Mouse (Mus musculus): ENCODE results near the gene 2210011C24Rik. TPM values are rescaled to one million over a fixed set of nuclear protein-coding genes. Genes with fewer than 3 reads are reported as not detected.

2210011C24Rik gene
- 0.47 and 0.73 TPM in 2 replicates for polyA plus RNA-seq (2014; fragmentation: Nextera tagmentation; extraction: Ambion mirVana)

GRCm38 (mm10) chr8:84011705-84012498 lies at the start of gene 2210011C24Rik:
2210011C24Rik (minus strand) TSS chr8:84012171.
- Histone ChIP-seq H3K4me2 (ENCODE audit: low read depth, low read length, severe bottlenecking) (peak within 1 kb of the TSS; percentile 99), H3K27ac (ENCODE audit: low read depth, low read length) (no peak within 1 kb of the TSS), H3K27me3 (ENCODE audit: control insufficient read depth, insufficient read depth, low read length) (peaks cover 37% of the 10 kb centered on the region), H3K4me3 (ENCODE audit: low read depth, low read length) (peak within 1 kb of the TSS; percentile 47), H3K9ac (ENCODE audit: low read length) (peak within 1 kb of the TSS; percentile 62), H3K36me3 (ENCODE audit: control insufficient read depth, insufficient read depth, low read length) (no peaks in the 10 kb centered on the region), H3K9me3 (ENCODE audit: control insufficient read depth, low read length) (no peaks in the 10 kb centered on the region), H3K4me1 (replicated peaks; ENCODE audit: control insufficient read depth, insufficient read depth, low read length) (peaks cover 15% of the 10 kb centered on the region)
- no peak for DNase-seq (ENCODE audit: low spot score)
- WGBS: under 1% methylated on average over 45 of the region's 45 CpGs
- ATAC-seq (replicated peaks; ENCODE audit: low FRiP score): peak; percentile 37; the same call in 1 of the 2 replicates

GRCm38 (mm10) chr8:84060245-84060644 lies 48.3 kb upstream of the 2210011C24Rik start:
- H3K4me1 ChIP-seq (replicated peaks; ENCODE audit: control insufficient read depth, insufficient read depth, low read length): no peaks in the 10 kb centered on the region
- ATAC-seq (replicated peaks; ENCODE audit: low FRiP score) (no peak), DNase-seq (ENCODE audit: low spot score) (no peak)
- no peak overlapping the region for H3K27ac ChIP-seq (ENCODE audit: low read depth, low read length)
- H3K36me3 ChIP-seq (ENCODE audit: control insufficient read depth, insufficient read depth, low read length): no peaks in the 10 kb centered on the region
- no peaks in the 10 kb centered on the region for H3K9me3 ChIP-seq (ENCODE audit: control insufficient read depth, low read length)
- H3K9ac ChIP-seq (ENCODE audit: low read length): no peak overlapping the region
- H3K4me2 ChIP-seq (ENCODE audit: low read depth, low read length, severe bottlenecking): no peak overlapping the region
- whole genome bisulfite sequencing: 90% methylated on average over 2 of the region's 2 CpGs
- H3K27me3 ChIP-seq (ENCODE audit: control insufficient read depth, insufficient read depth, low read length): no peaks in the 10 kb centered on the region
- H3K4me3 ChIP-seq (ENCODE audit: low read depth, low read length): no peak overlapping the region

DNA sequence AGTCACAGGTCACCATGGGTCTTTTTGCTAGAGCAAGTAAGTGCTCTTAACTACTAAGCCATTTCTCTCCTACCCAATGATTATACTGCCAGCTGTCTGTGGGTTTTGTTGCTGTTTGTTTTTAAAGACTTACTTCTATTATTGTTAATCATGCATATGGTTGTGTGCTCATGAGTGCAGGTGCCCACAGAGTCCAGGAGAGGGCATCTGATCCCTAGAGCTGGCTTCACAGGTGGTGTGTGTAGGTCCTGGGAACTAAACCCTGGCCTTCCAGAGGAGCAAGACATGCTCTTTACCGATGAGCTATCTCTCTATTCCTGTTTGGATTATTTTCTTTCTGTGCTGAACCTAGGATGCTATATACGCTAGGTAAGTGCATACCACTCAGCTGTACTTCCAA lies 47.3 kb upstream of the 2210011C24Rik start:
- H3K4me2 ChIP-seq (ENCODE audit: low read depth, low read length, severe bottlenecking): no peak overlapping the region
- no peaks in the 10 kb centered on the region for H3K4me1 ChIP-seq (replicated peaks; ENCODE audit: control insufficient read depth, insufficient read depth, low read length)
- H3K36me3 ChIP-seq (ENCODE audit: control insufficient read depth, insufficient read depth, low read length): no peaks in the 10 kb centered on the region
- no peak for DNase-seq (ENCODE audit: low spot score)
- no peaks in the 10 kb centered on the region for H3K9me3 ChIP-seq (ENCODE audit: control insufficient read depth, low read length)
- WGBS: 87% methylated on average over 2 of the region's 2 CpGs
- no peak overlapping the region for H3K4me3 ChIP-seq (ENCODE audit: low read depth, low read length)
- H3K9ac ChIP-seq (ENCODE audit: low read length): no peak overlapping the region
- no peak overlapping the region for H3K27ac ChIP-seq (ENCODE audit: low read depth, low read length)
- ATAC-seq (replicated peaks; ENCODE audit: low FRiP score): no peak
- H3K27me3 ChIP-seq (ENCODE audit: control insufficient read depth, insufficient read depth, low read length): no peaks in the 10 kb centered on the region

- H3K9me3 ChIP-seq (ENCODE audit: control insufficient read depth, low read length): no peaks in the 10 kb centered on the region
- WGBS: 89% methylated on average over 1 of the region's 1 CpGs
- no peak overlapping the region for H3K9ac ChIP-seq (ENCODE audit: low read length)
- no peak for ATAC-seq (replicated peaks; ENCODE audit: low FRiP score)
- H3K36me3 ChIP-seq (ENCODE audit: control insufficient read depth, insufficient read depth, low read length): no peaks in the 10 kb centered on the region
- DNase-seq (ENCODE audit: low spot score): no peak
- H3K27me3 ChIP-seq (ENCODE audit: control insufficient read depth, insufficient read depth, low read length): no peaks in the 10 kb centered on the region
- H3K4me2 ChIP-seq (ENCODE audit: low read depth, low read length, severe bottlenecking): no peak overlapping the region
- no peak overlapping the region for H3K4me3 ChIP-seq (ENCODE audit: low read depth, low read length)
- no peak overlapping the region for H3K27ac ChIP-seq (ENCODE audit: low read depth, low read length)
- H3K4me1 ChIP-seq (replicated peaks; ENCODE audit: control insufficient read depth, insufficient read depth, low read length): no peaks in the 10 kb centered on the region
Measured at GRCm38 (mm10) chr8:84057827-84058226, 45.9 kb upstream of the 2210011C24Rik start.

DNA sequence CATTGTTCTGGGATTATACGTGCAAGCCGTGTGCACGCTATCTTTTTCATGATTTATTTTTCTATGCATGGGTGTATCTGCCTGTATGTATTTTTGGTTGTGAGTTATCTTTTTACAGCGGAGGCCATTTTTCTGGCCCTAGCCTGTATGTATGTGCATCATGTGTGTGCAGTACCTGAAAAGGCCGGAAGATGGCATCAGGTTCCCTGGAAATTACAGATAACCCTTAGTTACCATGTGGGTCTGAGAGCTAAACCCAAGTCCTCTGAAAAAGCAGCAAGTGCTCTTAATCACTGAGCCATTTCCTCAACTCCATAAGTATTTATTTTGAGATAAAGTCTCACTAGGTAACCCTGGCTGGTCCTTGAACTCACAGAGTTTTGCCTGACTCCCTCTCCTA lies 41.3 kb upstream of the 2210011C24Rik start:
- Histone ChIP-seq H3K4me3 (ENCODE audit: low read depth, low read length) (no peak overlapping the region), H3K4me2 (ENCODE audit: low read depth, low read length, severe bottlenecking) (no peak overlapping the region), H3K36me3 (ENCODE audit: control insufficient read depth, insufficient read depth, low read length) (no peaks in the 10 kb centered on the region), H3K27me3 (ENCODE audit: control insufficient read depth, insufficient read depth, low read length) (no peaks in the 10 kb centered on the region), H3K9ac (ENCODE audit: low read length) (no peak overlapping the region), H3K27ac (ENCODE audit: low read depth, low read length) (no peak overlapping the region), H3K9me3 (ENCODE audit: control insufficient read depth, low read length) (no peaks in the 10 kb centered on the region), H3K4me1 (replicated peaks; ENCODE audit: control insufficient read depth, insufficient read depth, low read length) (no peaks in the 10 kb centered on the region)
- ATAC-seq (replicated peaks; ENCODE audit: low FRiP score) (no peak), DNase-seq (ENCODE audit: low spot score) (no peak)
- WGBS: 96% methylated on average over 5 of the region's 5 CpGs

- Histone ChIP-seq H3K4me1 (replicated peaks; ENCODE audit: control insufficient read depth, insufficient read depth, low read length) (no peaks in the 10 kb centered on the region), H3K9ac (ENCODE audit: low read length) (no peak overlapping the region), H3K27me3 (ENCODE audit: control insufficient read depth, insufficient read depth, low read length) (no peaks in the 10 kb centered on the region), H3K4me2 (ENCODE audit: low read depth, low read length, severe bottlenecking) (no peak overlapping the region), H3K4me3 (ENCODE audit: low read depth, low read length) (no peak overlapping the region), H3K9me3 (ENCODE audit: control insufficient read depth, low read length) (no peaks in the 10 kb centered on the region), H3K27ac (ENCODE audit: low read depth, low read length) (no peak overlapping the region), H3K36me3 (ENCODE audit: control insufficient read depth, insufficient read depth, low read length) (no peaks in the 10 kb centered on the region)
- no peak for DNase-seq (ENCODE audit: low spot score)
- 92% methylated on average over 3 of the region's 3 CpGs for WGBS
- no peak for ATAC-seq (replicated peaks; ENCODE audit: low FRiP score)
Measured at GRCm38 (mm10) chr8:84052746-84053145, 40.8 kb upstream of the 2210011C24Rik start.

- Histone ChIP-seq H3K27ac (ENCODE audit: low read depth, low read length) (no peak overlapping the region), H3K9me3 (ENCODE audit: control insufficient read depth, low read length) (no peaks in the 10 kb centered on the region), H3K9ac (ENCODE audit: low read length) (no peak overlapping the region), H3K4me1 (replicated peaks; ENCODE audit: control insufficient read depth, insufficient read depth, low read length) (no peaks in the 10 kb centered on the region), H3K27me3 (ENCODE audit: control insufficient read depth, insufficient read depth, low read length) (peaks cover 21% of the 10 kb centered on the region), H3K4me3 (ENCODE audit: low read depth, low read length) (no peak overlapping the region), H3K4me2 (ENCODE audit: low read depth, low read length, severe bottlenecking) (no peak overlapping the region), H3K36me3 (ENCODE audit: control insufficient read depth, insufficient read depth, low read length) (no peaks in the 10 kb centered on the region)
- ATAC-seq (replicated peaks; ENCODE audit: low FRiP score) (no peak), DNase-seq (ENCODE audit: low spot score) (no peak)
- 78% methylated on average over 5 of the region's 5 CpGs for WGBS
Measured at GRCm38 (mm10) chr8:84048171-84048570, 36.2 kb upstream of the 2210011C24Rik start.

GRCm38 (mm10) chr8:84046505-84046904 lies 34.5 kb upstream of the 2210011C24Rik start:
- no peak overlapping the region for H3K27ac ChIP-seq (ENCODE audit: low read depth, low read length)
- 0 out of 2 replicates have a peak, but pooled peaks cover 8% of the 10 kb centered on the region for H3K4me1 ChIP-seq (replicated peaks; ENCODE audit: control insufficient read depth, insufficient read depth, low read length)
- H3K4me2 ChIP-seq (ENCODE audit: low read depth, low read length, severe bottlenecking): no peak overlapping the region
- H3K9me3 ChIP-seq (ENCODE audit: control insufficient read depth, low read length): no peaks in the 10 kb centered on the region
- peaks cover 35% of the 10 kb centered on the region for H3K27me3 ChIP-seq (ENCODE audit: control insufficient read depth, insufficient read depth, low read length)
- ATAC-seq (replicated peaks; ENCODE audit: low FRiP score): no peak
- no peak overlapping the region for H3K9ac ChIP-seq (ENCODE audit: low read length)
- no peak overlapping the region for H3K4me3 ChIP-seq (ENCODE audit: low read depth, low read length)
- DNase-seq (ENCODE audit: low spot score): no peak
- H3K36me3 ChIP-seq (ENCODE audit: control insufficient read depth, insufficient read depth, low read length): no peaks in the 10 kb centered on the region
- 82% methylated on average over 3 of the region's 3 CpGs for WGBS

DNA sequence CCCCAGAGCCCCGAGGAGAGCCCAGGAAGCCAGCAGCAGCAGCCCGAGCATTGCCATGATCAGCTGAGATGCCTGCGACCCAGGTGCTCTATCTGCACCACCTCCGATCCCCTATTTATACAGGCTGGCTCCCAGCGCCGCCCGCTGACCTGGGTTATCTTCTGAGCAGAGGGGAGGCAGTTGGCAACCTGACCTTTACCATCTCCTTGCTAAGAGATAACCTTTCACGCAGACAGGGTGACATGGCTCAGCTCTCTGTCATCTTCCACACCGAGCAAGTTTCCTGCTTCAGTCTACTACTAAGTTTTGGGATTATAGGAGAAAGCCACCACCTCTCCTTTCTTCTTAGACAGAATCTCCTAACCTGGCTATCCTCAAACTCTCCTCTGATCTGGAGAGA lies 32.9 kb upstream of the 2210011C24Rik start, which contains the start of gene Rln3:
Rln3 (minus strand) TSS at position 101 of the 400 bp plus-strand sequence.
- Histone ChIP-seq H3K4me2 (ENCODE audit: low read depth, low read length, severe bottlenecking) (0 out of 2 replicates have a peak within 1 kb of the TSS, but pooled peaks have one; percentile 8), H3K36me3 (ENCODE audit: control insufficient read depth, insufficient read depth, low read length) (no peaks in the 10 kb centered on the region), H3K27ac (ENCODE audit: low read depth, low read length) (no peak within 1 kb of the TSS), H3K4me1 (replicated peaks; ENCODE audit: control insufficient read depth, insufficient read depth, low read length) (0 out of 2 replicates have a peak, but pooled peaks cover 8% of the 10 kb centered on the region), H3K27me3 (ENCODE audit: control insufficient read depth, insufficient read depth, low read length) (peaks cover 40% of the 10 kb centered on the region), H3K4me3 (ENCODE audit: low read depth, low read length) (no peak within 1 kb of the TSS), H3K9me3 (ENCODE audit: control insufficient read depth, low read length) (no peaks in the 10 kb centered on the region), H3K9ac (ENCODE audit: low read length) (no peak within 1 kb of the TSS)
- 8% methylated on average over 9 of the region's 9 CpGs for WGBS
- no peak for ATAC-seq (replicated peaks; ENCODE audit: low FRiP score)
- no peak for DNase-seq (ENCODE audit: low spot score)

Data from forebrain, embryonic 11.5 days (tissue).